In the genomic region with DNA sequence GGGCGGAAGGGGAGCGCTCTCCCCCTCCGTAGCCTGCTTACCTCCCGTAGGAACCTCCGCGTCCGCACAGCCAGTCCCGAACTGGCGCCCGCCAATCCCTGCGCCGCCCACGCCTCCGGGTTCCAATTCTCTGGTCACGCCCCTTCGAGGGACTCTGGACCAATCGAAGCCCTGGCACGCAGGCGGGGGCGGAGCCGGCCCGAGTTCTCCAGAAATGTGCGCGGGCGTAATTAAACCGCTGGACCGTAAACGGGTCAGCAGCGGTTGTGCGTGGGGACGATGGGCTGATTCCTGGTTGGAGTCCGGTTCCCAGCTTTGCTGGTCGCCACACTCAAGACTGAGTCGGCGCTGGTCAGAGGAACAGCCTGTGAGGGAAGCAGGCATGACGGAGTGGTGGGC, we compare ENCODE assay signal across 8 mouse cellular contexts. TPM values are rescaled to one million over a fixed set of nuclear protein-coding genes. Genes with fewer than 3 reads are reported as not detected.
DNase-seq lines count a peak whose midpoint lies in the region; ATAC-seq and TF ChIP-seq lines count a peak whose summit lies in the region.

A gene (minus strand): TSS at position 117 of the 399 bp plus-strand sequence.

- peak within 1 kb of the TSS; percentile 69 for H3K4me3 ChIP-seq in hindbrain, embryonic 10.5 days
- H3K4me3 ChIP-seq in lung, embryonic 15.5 days = peak within 1 kb of the TSS; percentile 65
- H3K4me3 ChIP-seq in olfactory bulb, adult 2 months (ENCODE audit: insufficient read depth, low read depth, low read length) = peak within 1 kb of the TSS; percentile 49

- peaks cover 21% of the 10 kb centered on the region for H3K27me3 ChIP-seq in hindbrain, embryonic 10.5 days (ENCODE audit: insufficient read depth, poor library complexity, severe bottlenecking)
- no peaks in the 10 kb centered on the region; the same call in 1 of the 2 replicates for H3K27me3 ChIP-seq in lung, embryonic 15.5 days

- TF ChIP-seq CTCF in olfactory bulb, adult 2 months (IDR thresholded peaks at IDR 0.05; ENCODE audit: insufficient read depth, low read depth, low read length) = no peak

- no peaks in the 10 kb centered on the region for H3K9me3 ChIP-seq in hindbrain, embryonic 10.5 days
- H3K9me3 ChIP-seq in lung, embryonic 15.5 days = no peaks in the 10 kb centered on the region

- ATAC-seq in frontal cortex, adult (ENCODE audit: low TSS enrichment) = peak; percentile 86
- ATAC-seq in lung, embryonic 15.5 days (ENCODE audit: borderline replicate concordance, extremely low read depth, low FRiP score, low TSS enrichment) = peak; percentile 90

- peak within 1 kb of the TSS; percentile 74 for H3K9ac ChIP-seq in lung, embryonic 15.5 days

- H3K36me3 ChIP-seq in hindbrain, embryonic 10.5 days = no peaks in the 10 kb centered on the region
- H3K36me3 ChIP-seq in lung, embryonic 15.5 days = no peaks in the 10 kb centered on the region

- TF ChIP-seq POLR2A in olfactory bulb, adult 2 months (IDR thresholded peaks at IDR 0.05; ENCODE audit: insufficient read depth, low read depth, low read length) = no peak

- WGBS in hindbrain, embryonic 10.5 days = under 1% methylated on average over 36 of the region's 36 CpGs
- under 1% methylated on average over 36 of the region's 36 CpGs for WGBS in lung, embryonic 15.5 days
- under 1% methylated on average over 36 of the region's 36 CpGs for WGBS in olfactory bulb, adult 2 months

- peak within 1 kb of the TSS; percentile 77 for H3K4me2 ChIP-seq in lung, embryonic 15.5 days

- H3K27ac ChIP-seq in hindbrain, embryonic 10.5 days = peak within 1 kb of the TSS; percentile 78
- peak within 1 kb of the TSS; percentile 81 for H3K27ac ChIP-seq in lung, embryonic 15.5 days
- no peak within 1 kb of the TSS for H3K27ac ChIP-seq in olfactory bulb, adult 2 months (ENCODE audit: insufficient read depth, low read depth, low read length)

- H3K4me1 ChIP-seq in hindbrain, embryonic 10.5 days (replicated peaks) = peaks cover 24% of the 10 kb centered on the region
- peaks cover 17% of the 10 kb centered on the region for H3K4me1 ChIP-seq in lung, embryonic 15.5 days
- peaks cover 19% of the 10 kb centered on the region for H3K4me1 ChIP-seq in olfactory bulb, adult 2 months (ENCODE audit: control insufficient read depth, insufficient read depth, low read length)

- DNase-seq in Muller cell, postnatal 12 days (ENCODE audit: inconsistent ontology term) = peak; percentile 100
- peak; percentile 96 for DNase-seq in cerebellum, adult 9-10 months
- DNase-seq in hindbrain, embryonic 10.5 days (ENCODE audit: low spot score) = peak; percentile 93
- DNase-seq in layer of hippocampus, adult 9-10 months (ENCODE audit: low spot score) = peak; percentile 61
- DNase-seq in thymus, adult 18-20 months = peak; percentile 84 to 85

RNA-seq across cellular contexts. Expression of the gene that starts here (rescaled TPM):
- 2.5 and 3.2 TPM in 2 replicates for polyA plus RNA-seq in hindbrain, embryonic 10.5 days (2016; fragmentation: Nextera tagmentation; extraction: Ambion mirVana)
- polyA plus RNA-seq in lung, embryonic 15.5 days (2015; fragmentation: Nextera tagmentation; extraction: Ambion mirVana) = 5.5 TPM in 2 replicates
- not detected in 2 replicates for polyA plus RNA-seq in olfactory bulb, adult 2 months (2012; ENCODE audit: insufficient read depth, insufficient read length, low replicate concordance, missing spikeins)
